Mouse (Mus musculus) adrenal gland, postnatal 10 days (tissue): ENCODE results near the gene Cpm. TPM values are rescaled to one million over a fixed set of nuclear protein-coding genes. Genes with fewer than 3 reads are reported as not detected.

Experiments used
- DNase-seq: peaks from one replicate; pipeline ENCODE4 v3.0.0; 2021; ENCODE audit warnings: mixed read lengths
- total RNA-seq, 2 experiments: library from RNA; stranded (reverse); gene quantifications; 2 replicates each; pipeline ENCODE4 v1.2.3; 2021

Gene Cpm
- total RNA-seq, 2 experiments from 2014 or later: 18.5 to 19.1 TPM

DNA sequence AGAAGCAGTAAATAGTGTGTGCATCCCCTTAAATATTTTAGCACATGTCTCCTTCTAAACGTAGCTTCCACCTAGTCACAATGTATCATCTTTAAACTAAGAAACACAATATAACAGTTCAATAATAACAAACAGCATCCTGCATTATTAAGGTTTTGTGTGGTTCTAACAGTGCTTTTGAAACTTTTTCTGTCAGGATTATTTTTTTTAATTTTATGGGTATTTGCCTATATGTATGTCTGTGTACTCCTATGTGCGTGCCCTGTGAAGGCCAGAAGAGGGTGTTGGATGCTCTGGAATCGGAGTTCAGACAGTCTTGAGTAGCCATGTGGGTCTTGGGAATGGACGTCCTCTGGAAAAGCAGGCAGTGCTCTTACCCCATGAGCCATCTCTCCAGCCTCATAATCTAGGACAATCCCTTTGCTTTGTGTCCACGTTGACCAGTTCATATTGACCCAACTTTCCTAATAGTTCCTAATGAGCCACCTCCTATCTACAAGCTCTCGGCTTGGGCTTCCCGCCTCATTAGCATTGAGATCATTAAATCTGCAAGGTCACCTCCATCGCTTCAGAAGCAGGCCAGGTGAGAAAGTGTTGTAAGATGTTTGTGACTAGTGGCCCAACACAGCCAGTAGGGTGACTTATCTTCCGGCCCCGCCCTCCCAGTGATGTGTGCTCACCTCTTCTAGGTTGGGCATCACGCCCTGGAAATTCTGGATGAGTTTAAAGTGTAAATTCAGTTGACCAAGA, 20.2 kb downstream of the Cpm start:
- no peak for DNase-seq

DNA sequence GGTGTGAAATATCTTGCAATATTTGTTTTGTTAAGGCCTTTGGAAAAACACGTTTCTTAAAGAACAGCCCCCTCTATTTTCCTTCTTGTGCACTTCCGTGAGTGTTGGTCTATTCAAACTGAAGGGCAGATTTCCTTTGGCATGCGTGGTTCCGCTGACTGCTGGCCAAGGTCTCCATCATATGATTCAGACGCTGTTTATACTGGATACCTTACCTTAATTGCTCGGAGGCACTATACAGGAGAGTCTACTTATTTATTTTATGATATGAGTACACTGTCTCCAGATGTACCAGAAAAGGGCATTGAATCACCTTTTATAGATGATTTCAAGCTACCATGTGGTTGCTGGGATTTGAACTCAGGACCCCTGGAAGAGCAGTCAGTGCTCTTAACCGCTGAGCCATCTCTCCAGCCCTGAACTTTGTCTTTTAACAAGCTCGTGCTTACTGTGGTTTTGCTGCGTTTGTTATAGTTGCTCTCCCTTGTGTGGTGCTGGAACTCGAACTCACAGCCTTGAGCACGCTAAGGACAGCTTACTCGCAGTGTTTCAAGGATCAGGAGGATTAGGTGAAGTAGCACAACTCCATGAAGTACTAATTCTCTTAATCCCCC, 20.8 kb downstream of the Cpm start:
- no peak for DNase-seq

DNA sequence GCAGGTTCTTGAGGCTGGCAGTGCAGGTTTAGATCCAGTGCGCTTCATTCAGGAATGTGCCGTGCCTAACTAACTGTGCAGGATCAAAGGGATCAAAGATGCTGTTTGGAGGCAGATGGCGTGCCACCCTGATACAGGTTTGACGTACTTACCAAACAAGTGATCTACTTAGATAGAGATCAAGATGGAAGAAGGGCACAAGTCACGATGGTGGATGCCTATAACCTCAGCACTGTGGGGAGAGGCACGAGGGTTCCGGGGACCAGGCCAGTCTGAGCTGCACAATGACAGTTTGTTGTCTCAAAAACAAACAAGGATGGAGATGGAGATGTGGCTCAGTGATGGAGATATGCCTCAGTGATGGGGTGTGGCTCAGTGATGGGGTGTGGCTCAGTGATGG, 21.4 kb downstream of the Cpm start:
- no peak for DNase-seq

DNA sequence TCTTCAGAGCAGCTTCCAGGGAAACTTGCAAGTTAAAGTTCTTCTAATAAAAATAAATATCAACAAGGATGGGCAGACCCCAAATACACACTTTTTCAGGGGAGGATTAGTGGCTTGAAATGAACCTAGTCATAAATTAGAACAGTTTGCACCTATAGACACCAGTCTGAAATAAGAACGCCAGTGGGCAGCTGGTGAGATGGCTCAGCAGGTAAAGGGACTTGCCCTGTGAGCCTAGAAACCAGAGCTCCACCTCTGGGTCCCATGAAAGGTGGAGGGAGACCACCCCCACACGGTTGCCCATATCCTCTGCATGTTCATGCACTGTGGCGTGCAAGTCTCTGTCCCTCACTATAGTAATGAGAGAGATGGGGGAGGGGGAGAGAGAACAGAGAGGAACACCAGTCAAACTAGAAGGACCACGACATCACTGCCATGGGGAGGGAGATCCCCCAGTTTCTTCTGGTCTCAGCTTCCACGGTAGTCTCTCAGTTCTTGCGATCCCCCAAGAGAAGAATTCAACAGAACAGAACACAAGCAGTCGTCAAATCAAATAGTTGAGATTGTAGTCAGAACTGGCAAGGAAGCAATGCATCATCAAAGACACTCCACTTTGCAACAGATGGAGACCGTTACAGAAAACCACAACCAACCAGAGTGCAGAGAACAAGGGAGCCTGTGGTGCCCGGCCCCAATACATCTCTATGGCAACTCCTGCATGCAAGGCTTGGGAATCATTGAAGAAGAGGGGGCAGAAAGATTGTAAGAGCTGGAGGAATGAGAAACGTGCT, 22.5 kb downstream of the Cpm start:
- no peak for DNase-seq

DNA sequence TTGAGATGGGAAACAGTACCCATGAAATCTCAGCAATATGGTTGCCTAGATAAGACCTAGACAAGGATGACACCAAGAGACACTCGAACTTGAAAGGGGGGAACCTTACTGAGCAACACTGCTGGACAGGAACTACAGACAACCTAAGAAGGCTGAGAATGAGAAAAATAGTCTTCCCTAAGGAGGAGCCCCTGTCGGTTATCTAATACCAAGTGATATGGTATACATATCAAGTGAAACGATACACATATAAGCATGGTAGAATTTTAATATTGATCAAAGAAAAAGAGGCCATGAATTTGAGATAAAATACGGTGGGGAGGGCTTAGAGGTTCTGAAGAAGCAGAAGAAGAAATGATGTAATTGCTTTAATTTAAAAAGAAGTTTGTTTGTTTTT, 23.1 kb downstream of the Cpm start:
- no peak for DNase-seq

DNA sequence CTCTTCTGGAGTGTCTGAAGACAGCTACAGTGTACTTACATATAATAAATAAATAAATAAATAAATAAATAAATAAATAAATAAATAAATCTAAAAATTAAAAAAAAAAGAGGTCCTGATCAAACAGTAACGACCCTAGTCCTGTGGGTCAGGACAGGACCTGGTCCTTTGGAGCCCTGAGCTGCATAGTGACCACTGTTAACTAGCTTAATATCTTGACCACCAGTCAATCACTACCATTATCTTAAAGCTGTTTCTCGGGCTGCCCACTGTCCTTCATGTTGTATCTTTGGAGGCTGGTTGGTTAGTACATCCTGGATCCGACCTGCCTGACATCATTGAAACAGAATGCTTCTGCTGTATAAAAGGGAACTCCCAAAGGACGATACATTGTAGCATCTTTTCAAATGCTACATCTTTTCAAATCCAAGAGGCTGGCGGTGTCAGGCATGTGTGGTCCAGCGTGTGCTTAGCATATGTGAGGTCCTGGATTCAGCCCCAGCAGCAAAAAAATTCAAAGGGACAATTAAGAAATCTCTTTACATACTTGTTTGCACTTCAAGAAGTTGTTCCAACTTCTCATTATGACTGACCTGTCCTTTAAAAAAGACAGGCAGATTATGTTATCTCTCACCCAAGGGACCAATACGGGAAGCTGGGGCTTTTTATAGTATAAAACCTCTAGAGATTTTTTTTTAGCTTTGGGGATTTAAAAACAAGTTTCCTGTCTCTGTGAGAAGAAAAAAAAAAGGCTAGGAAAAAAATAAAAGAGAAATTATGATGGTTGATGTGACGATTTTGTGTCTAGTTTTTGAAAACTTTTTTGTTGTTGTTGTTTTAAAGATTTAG, 23.9 kb downstream of the Cpm start:
- no peak for DNase-seq

DNA sequence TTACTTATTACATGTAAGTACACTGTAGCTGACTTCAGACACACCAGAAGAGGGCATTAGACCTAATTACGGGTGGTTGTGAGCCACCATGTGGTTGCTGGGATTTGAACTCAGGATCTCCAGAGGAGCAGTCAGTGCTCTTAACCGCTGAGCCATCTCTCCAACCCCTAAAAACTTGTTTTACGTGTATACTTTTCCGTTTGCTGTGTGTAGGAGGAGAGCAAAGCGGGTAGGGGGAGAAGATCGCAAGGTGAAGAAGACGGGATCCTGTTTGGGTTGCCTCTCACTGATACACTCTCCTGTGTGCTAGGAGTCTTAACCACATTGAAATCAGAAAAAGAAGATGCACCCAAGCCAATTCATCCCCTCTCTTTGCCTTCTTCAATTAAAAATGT, 24.5 kb downstream of the Cpm start:
- no peak for DNase-seq

DNA sequence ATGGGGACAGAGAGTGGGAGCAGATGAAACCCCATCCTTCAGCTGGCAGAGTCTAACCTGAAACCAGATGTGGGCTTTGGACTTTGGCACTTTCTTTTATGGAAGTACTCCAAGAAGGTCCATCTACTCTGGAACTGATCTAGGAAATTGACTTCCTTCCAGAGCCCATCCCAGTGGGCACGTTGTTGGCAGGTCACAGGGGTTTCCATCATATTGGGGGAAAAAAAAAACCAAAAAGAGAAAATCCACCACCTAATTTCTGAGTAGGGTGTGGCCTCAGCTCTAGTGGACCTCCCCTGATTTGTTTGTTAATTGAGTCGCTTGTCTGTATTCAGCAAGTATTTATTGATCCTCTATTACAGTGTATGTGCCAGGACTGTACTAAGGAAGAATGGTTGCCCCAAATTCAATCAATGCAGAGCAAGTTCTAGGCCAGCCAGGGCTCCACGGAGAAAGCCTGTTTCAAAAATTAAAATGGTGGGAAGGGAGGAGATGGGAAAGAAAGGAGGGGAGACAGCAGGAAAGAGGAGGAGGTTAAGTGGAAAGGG, 25.4 kb downstream of the Cpm start:
- DNase-seq: no peak

DNA sequence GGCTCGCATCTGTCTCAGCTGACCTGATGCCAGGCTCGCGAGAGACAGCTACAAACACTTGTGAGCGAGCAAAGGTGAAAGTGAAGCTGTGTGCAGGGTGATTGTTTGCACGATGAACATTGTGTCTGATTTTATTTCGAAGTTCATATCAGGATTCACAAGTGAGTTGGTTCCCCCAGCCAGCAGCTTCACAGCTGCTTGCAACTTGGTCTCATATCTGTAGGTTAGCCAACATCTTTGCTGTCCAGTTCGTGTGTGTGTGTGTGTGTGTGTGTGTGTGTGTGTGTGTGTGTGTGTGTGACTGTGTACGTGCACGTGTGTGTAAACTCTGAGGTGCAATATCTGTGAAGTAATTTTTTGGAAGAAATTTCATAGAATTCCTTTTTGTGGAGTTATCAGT, 26.2 kb downstream of the Cpm start:
- DNase-seq: no peak

DNA sequence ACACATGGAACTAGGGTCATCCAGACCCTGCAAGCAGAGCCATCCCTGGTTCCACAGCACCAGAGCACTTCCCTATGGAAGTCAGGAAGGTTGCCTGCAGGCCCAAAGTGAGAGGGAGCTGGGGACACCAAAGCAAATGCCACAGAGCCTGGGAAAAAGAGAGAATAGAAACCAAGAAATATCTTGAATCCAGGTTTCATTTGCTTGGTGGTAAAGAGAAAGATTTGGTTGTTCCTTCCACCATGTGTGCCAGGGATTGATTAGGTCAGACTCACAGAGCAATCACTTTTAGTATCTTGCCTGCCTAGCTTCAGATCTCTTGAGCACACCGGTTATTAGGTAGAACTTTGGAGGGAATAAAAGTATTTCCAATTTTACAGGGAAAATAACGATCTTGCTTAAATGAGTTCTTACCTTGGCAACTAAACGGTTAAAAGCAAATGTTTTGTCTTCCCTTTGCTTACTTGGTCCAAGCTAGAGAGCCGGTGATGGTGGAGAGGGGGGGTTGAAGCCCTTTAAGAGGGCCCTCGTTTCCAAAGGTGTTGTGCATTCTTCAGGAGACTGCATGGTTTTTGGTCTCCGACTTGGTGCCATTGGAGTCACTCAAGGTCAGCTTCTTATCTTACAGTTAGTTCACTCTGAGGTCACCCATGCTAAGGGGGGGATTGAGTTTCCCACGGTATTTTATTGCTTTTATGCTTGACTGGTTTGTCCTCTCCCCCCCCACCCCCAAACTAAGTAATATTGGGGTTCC, 26.8 kb downstream of the Cpm start:
- no peak for DNase-seq

DNA sequence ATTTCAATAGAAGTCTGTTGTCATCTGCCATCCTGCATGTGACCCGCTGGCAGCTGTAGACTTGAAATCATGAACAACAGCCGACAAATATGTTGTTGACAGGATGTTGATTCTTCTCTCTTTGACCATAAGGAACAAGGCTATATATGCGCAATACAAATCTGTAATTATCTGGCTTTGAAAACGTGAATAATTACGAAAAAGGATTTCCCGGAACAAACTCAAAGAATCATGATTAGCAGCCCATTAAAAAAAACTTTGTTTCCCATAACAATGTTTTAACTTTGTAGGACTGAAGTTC, 27.3 kb downstream of the Cpm start:
- no peak for DNase-seq

DNA sequence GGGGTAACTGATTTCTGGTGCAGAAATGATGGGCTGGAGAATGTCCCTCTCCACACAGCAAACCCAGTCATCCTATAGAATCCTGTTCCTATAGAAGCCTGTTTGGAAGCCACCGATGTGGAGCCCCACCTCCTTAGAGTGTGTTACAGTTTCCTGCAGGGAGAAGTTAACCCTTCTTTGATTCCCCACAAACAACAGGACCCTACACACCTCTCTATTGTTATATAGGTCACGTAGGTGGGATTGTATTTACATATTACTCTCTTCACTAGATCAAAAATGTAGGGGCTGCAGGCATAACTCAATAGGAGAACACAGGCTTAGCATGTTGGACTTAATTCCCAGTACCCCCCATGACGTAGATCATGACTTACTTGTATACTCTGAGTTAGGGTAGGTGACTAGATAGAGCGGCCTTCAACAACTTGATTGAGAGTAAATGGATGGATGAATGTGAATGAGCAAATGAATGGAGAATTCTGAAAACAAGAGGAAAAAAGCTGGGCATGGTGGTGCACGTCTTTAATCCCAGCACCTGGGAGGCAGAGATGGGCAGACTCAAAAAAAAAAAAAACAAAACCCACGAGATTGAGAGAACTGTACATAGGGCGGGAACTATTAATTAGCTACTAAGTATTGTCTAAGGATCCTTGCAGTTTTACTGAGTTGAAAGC, 27.8 kb downstream of the Cpm start:
- DNase-seq: no peak

DNA sequence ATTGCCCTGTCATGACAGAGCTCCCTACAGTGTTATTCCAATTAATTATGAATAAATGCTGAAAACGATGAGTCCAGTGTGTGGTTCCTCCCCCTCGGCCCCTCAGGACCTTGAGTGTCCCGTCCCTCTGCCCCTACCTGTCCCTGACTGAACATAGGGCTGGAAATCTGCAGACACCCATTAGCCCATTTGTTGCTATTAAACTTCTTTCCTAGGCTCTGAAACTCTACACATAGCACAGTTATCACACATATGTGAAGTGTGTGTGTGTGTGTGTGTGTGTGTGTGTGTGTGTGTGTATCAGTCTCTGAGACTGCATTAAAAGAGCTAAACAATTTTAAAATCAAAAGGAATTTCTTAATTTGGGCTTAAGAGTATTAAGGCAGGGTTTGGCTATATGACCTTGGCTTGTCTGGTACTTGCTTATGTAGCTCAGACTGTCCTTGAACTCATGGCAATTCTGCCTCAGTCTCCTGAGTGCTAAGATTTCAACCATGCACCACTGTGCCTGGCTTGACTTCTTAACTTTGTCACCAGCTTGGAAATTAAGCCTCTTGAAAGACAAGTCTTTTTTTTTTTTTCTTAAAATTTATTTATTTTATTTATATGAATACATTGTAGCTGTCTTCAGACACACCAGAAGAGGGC, 28.5 kb downstream of the Cpm start:
- DNase-seq: no peak

DNA sequence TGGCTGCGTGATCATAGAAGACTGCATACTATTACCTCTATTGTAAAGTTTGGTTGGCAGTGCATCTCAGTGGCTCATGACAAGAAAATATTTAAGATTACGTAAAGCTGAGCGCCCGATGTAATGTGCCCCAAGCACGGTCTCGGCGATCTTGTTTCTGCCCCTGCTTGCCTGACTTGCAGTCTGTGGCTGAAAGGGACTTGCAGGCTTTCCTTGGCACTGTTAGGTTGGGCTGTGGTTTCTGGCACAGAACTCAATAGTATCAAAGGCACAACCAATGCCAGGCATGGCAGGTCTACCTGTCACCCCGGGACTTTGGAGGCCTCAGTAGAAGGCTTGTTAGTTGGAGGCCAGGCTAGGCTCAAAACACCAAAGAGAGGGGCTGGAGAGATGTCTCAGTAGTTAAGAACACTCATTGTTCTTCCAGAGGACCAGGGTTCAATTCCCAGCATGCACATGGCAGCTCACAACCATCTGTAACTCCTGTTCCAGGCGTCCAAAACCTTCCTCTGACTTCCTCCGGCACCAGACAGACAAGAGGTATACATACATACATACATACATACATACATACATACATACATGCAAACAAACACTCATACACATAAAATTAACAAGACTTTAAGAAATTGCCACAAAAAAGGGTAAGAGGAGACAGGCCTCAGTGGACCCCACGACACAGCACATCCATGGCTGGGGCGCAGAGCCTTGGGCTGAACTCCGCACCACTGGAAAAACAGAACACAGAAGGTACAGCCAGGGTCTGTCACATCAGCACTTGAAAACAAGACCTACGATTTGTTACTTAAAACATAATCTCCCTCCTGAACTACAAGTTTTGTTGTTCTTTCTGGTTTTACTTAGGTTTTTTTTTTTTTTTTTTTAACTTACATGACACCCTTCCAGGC, 29.5 kb downstream of the Cpm start:
- DNase-seq: no peak

DNA sequence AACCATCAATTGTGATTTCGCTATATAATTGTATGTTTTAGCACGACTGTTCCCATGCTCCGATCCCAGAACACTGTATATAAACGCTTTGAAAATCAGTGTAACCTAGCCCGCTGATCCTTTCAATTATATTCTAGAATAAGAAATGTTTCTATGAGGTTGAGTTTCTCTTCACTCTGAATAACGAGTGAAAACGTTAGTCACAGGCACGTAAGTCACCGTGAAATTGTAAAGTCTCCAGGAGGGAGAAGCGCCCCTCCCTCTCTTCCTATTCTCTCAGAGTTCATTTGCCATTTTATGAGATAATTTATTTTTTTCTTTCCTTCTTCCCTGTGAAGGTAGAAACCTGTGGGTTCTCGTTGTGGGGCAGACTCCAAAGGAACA, 30.1 kb downstream of the Cpm start:
- no peak for DNase-seq

DNA sequence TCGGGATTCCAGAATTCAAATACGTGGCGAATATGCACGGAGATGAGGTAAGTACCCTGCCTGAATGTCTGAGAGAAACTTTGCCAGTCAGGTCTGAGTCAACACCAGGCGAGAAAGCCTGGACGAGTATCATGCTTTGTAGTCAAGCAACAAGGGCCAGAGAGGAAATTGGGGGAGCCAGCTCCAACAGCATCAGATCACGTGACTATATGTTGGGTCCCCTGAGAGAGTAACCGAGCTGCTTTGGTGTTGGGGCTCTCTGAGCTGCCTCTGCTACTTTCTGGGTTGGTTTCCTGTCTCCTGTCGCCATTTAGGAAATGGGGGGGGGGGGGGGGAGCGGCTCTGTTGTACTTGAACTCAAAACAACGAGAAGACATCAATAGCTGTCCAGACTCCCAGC, 30.5 kb downstream of the Cpm start:
- DNase-seq: no peak

DNA sequence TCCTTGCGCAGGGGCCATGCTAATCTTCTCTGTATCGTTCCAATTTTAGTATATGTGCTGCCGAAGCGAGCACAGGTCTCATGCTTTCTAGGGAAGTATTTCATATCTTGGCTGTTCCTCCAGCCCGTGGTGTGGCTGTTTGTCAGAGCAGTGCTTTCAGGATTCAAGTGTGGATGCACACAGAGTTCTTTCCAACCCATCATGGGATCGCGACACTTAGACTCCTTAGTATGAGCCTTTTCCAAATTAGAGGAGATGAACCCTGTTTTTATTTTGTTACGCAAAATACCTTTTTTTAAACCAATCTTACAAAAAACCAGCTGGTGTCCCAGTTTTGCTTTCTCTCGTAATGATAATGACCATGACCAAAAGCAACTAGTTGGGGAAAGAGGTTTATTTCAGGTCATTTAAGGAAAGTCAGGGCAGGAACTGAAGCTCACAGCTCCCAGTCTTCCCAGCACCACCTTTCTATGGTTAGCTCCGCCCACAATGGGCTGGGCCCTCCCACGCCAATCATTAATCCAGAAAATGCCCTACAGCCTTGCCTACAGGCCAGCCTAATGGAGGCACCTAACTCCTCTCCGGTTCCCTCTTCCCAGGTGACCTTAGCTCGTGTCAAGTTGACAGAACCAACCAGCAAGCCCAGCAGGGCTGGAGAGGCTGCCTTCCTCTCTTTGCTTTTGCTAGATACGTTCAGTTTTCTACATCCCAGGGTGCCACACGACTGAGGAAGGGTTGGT, 33.2 kb downstream of the Cpm start:
- peak; percentile 29 for DNase-seq

DNA sequence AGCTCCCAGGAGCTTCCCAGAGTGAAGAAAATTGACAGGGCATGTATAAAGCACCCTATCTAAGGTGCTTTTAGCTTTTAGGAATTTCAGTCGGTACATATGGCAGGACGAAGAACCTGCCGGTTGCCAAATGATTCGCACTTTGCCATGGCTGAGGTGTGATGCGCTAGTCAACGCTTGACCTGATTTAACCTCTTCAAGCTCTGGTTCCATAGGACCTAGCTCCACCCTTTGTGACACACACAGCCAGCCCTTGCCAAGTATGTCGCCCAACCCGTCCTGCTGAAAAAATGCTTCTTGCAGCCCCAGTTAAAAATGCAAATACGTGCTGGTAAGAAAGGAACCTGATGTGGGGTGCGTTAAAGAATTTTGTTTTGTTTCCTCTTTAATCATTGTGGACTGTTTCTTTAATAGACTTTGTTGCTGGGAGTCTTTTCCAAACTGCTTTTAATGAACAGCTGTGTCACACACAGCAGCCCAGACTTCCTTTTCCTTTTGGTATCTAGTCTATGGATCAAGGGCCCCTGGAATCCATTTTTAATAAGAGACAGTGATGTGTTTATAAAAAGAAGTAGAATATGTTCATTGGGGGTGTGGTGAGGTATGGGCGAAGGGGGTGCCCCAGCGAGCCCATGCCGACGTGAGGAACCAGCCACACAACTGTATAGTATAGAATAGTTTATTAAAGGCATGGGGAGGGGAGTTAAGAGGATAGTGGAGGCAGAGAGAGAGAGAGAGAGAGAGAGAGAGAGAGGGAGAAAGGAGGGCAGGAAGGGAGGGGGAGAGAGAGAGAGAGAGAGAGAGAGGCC, 34.0 kb downstream of the Cpm start:
- DNase-seq: no peak
